Mouse (Mus musculus) adrenal gland, adult 10 weeks (tissue): Measurements from ENCODE around the gene Btbd3. TPM values are rescaled to one million over a fixed set of nuclear protein-coding genes. Genes with fewer than 3 reads are reported as not detected.

Experiments used
- polyA plus RNA-seq: library from polyadenylated mRNA; stranded (reverse); fragments of 350-450 nt; fragmentation: Illumina TruSeq; extraction: RNeasy Lipid Tissue Mini Kit (QIAGEN cat#74804); gene quantifications from one replicate; pipeline ENCODE4 v1.2.3, GENCODE M21; 2014; ENCODE audit warnings: low read depth, low replicate concordance

Gene Btbd3
- 42.0 TPM for polyA plus RNA-seq

GRCm38 (mm10) chr2:138256411-138256810 is at the start of gene Btbd3:
Btbd3 (plus strand) TSS chr2:138256565.

